Mouse (Mus musculus): ENCODE data around the gene Smok2b.
"Not testable (repeated sequence)": the region's sequence is repeated elsewhere in the genome, so short reads cannot be mapped to it uniquely, and the experiment has no call there.

DNA sequence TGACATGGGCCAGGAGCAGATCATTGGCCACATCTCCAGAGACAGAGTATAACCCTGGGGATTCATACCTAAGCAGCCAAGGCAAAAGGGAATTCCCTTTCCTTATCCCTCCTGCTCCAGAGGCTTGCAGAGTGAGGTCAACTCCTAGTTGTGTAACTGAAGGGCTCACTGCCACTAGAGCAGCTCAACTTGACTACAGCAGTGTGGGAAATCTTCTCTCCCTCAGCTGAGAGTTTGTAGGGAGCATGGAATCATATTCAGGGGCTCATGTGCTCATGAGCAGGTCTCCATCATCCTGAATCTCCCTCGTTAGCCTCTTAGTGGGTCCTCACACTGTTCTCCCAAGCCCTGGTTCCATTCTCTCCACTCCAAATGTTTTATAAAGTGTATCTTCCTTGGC, 24.8 kb upstream of the Smok2b start:
- not testable (repeated sequence) for TF ChIP-seq POLR2A, CTCF (IDR thresholded peaks at IDR 0.05; ENCODE audit: extremely low read depth, insufficient read depth, low read length)
